Mouse (Mus musculus): ENCODE measurements around the gene Axdnd1. TPM values are rescaled to one million over a fixed set of nuclear protein-coding genes. Genes with fewer than 3 reads are reported as not detected.

Axdnd1 gene
- 0.30 TPM in 1 of 2 replicates, not detected in the other for polyA plus RNA-seq (2014; fragmentation: Nextera tagmentation; extraction: Ambion mirVana)

DNA sequence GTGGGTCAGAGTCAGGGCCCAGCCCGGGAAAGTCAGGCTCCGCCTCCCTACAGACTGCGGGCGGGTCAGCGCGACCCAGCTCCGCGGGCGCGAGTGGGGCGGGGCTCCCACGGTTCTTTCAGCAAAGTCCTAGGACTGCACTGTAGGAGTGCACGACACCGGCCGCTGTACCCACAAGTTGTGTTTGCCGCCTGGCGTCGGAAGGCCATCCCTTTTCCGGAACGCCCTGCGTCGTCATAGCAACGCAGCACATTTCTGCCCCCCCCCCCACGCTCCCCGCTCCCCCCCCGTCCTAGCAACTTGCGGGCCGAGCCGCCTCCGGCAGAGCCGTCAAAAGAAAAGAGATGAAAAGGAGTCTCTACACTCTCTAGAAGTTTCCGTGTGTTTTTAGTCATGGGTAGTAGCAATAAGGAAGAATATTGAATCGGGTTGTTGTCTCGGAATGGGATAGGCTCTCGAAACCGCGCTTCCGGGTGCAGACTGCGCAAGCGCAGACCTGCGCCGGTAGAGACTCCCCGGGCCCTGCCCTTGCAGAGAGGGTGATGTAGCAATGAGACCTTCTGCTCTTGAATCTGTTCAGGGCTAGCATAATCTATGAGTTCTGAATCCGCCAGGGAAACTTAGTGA is at the start of gene Axdnd1:
TSS of gene Axdnd1 (minus strand) at position 489 of the 627 bp plus-strand sequence.
- Histone ChIP-seq H3K9me3 (ENCODE audit: control insufficient read depth, low read length) (no peaks in the 10 kb centered on the region), H3K27me3 (ENCODE audit: control insufficient read depth, insufficient read depth, low read length) (no peaks in the 10 kb centered on the region), H3K4me2 (peak within 1 kb of the TSS; percentile 56), H3K4me3 (ENCODE audit: low read depth, low read length) (peak within 1 kb of the TSS; percentile 54), H3K36me3 (ENCODE audit: control insufficient read depth, insufficient read depth, low read length) (no peaks in the 10 kb centered on the region), H3K9ac (ENCODE audit: low read length) (peak within 1 kb of the TSS; percentile 44), H3K4me1 (ENCODE audit: control insufficient read depth, insufficient read depth, low read length) (no peaks in the 10 kb centered on the region), H3K27ac (ENCODE audit: low read depth, low read length) (peak within 1 kb of the TSS; percentile 12; the same call in 1 of the 2 replicates)
- ATAC-seq (ENCODE audit: low FRiP score) (peak; percentile 95), DNase-seq (ENCODE audit: low spot score, missing footprints) (peak; percentile 99)
- WGBS, result under 1% methylated on average over 39 of the region's 44 CpGs

- no peak overlapping the region for H3K9ac ChIP-seq (ENCODE audit: low read length)
- WGBS, result 83% methylated on average over 7 of the region's 7 CpGs
- no peaks in the 10 kb centered on the region for H3K27me3 ChIP-seq (ENCODE audit: control insufficient read depth, insufficient read depth, low read length)
- H3K27ac ChIP-seq (ENCODE audit: low read depth, low read length), result no peak overlapping the region
- DNase-seq (ENCODE audit: low spot score, missing footprints) (no peak), ATAC-seq (ENCODE audit: low FRiP score) (no peak)
- peaks cover 6% of the 10 kb centered on the region; the same call in 1 of the 2 replicates for H3K4me1 ChIP-seq (ENCODE audit: control insufficient read depth, insufficient read depth, low read length)
- H3K4me2 ChIP-seq, result no peak overlapping the region
- no peak overlapping the region for H3K4me3 ChIP-seq (ENCODE audit: low read depth, low read length)
- no peaks in the 10 kb centered on the region for H3K9me3 ChIP-seq (ENCODE audit: control insufficient read depth, low read length)
- H3K36me3 ChIP-seq (ENCODE audit: control insufficient read depth, insufficient read depth, low read length), result peaks cover 7% of the 10 kb centered on the region; the same call in 1 of the 2 replicates
Measured at GRCm38 (mm10) chr1:156470557-156470956, 49.6 kb upstream of the Axdnd1 start.

GRCm38 (mm10) chr1:156468576-156468975 is 47.6 kb upstream of the Axdnd1 start:
- Histone ChIP-seq H3K4me3 (ENCODE audit: low read depth, low read length) (no peak overlapping the region), H3K4me1 (ENCODE audit: control insufficient read depth, insufficient read depth, low read length) (peaks cover 2% of the 10 kb centered on the region; the same call in 1 of the 2 replicates), H3K9ac (ENCODE audit: low read length) (no peak overlapping the region), H3K9me3 (ENCODE audit: control insufficient read depth, low read length) (no peaks in the 10 kb centered on the region), H3K4me2 (no peak overlapping the region), H3K27me3 (ENCODE audit: control insufficient read depth, insufficient read depth, low read length) (no peaks in the 10 kb centered on the region), H3K27ac (ENCODE audit: low read depth, low read length) (no peak overlapping the region), H3K36me3 (ENCODE audit: control insufficient read depth, insufficient read depth, low read length) (peaks cover 7% of the 10 kb centered on the region; the same call in 1 of the 2 replicates)
- WGBS, result 87% methylated on average over 3 of the region's 3 CpGs
- no peak for DNase-seq (ENCODE audit: low spot score, missing footprints)
- no peak for ATAC-seq (ENCODE audit: low FRiP score)

DNA sequence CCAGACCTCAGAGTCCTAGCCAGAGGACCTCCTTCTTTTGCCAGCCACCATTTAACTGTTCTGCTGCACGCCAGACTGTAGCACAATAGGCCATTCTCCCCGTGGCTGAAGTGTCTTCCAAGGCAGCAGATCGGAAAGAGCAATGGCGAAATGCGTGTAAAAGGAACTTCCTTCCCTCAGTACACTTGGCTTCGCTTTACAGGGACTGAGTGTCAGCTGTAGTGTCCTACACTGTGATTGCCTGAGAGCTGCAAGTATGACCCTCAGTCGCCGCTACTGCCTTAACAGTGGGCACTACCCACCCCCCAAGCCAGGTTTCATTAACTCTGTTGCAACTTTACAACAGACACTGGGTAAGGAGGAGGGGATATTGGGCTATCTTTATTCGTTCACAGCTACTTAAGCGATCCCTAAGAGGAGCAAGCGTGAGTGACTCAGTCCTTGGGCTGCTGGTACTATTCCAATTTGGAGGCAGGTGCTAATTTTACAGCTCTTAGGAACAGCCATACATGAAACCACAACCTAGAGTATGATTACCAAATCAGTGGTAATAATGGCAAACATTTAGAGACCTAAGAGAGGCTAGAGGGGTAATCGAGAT is 46.8 kb upstream of the Axdnd1 start:
- H3K4me2 ChIP-seq, result no peak overlapping the region
- H3K4me3 ChIP-seq (ENCODE audit: low read depth, low read length), result no peak overlapping the region
- no peaks in the 10 kb centered on the region for H3K27me3 ChIP-seq (ENCODE audit: control insufficient read depth, insufficient read depth, low read length)
- H3K27ac ChIP-seq (ENCODE audit: low read depth, low read length), result no peak overlapping the region
- peaks cover 7% of the 10 kb centered on the region; the same call in 1 of the 2 replicates for H3K36me3 ChIP-seq (ENCODE audit: control insufficient read depth, insufficient read depth, low read length)
- no peaks in the 10 kb centered on the region for H3K9me3 ChIP-seq (ENCODE audit: control insufficient read depth, low read length)
- ATAC-seq (ENCODE audit: low FRiP score), result no peak
- H3K4me1 ChIP-seq (ENCODE audit: control insufficient read depth, insufficient read depth, low read length), result peaks cover under 1% of the 10 kb centered on the region; the same call in 1 of the 2 replicates
- 92% methylated on average over 12 of the region's 12 CpGs for WGBS
- H3K9ac ChIP-seq (ENCODE audit: low read length), result no peak overlapping the region
- DNase-seq (ENCODE audit: low spot score, missing footprints), result no peak

- Histone ChIP-seq H3K27me3 (ENCODE audit: control insufficient read depth, insufficient read depth, low read length) (no peaks in the 10 kb centered on the region), H3K27ac (ENCODE audit: low read depth, low read length) (no peak overlapping the region), H3K4me1 (ENCODE audit: control insufficient read depth, insufficient read depth, low read length) (no peaks in the 10 kb centered on the region), H3K36me3 (ENCODE audit: control insufficient read depth, insufficient read depth, low read length) (peaks cover 7% of the 10 kb centered on the region; the same call in 1 of the 2 replicates), H3K9ac (ENCODE audit: low read length) (no peak overlapping the region), H3K9me3 (ENCODE audit: control insufficient read depth, low read length) (no peaks in the 10 kb centered on the region), H3K4me2 (no peak overlapping the region), H3K4me3 (ENCODE audit: low read depth, low read length) (no peak overlapping the region)
- DNase-seq (ENCODE audit: low spot score, missing footprints), result no peak
- ATAC-seq (ENCODE audit: low FRiP score), result no peak
- WGBS, result 90% methylated on average over 9 of the region's 9 CpGs
Measured at GRCm38 (mm10) chr1:156464963-156465362, 44.0 kb upstream of the Axdnd1 start.

- Histone ChIP-seq H3K9ac (ENCODE audit: low read length) (no peak overlapping the region), H3K4me1 (ENCODE audit: control insufficient read depth, insufficient read depth, low read length) (no peaks in the 10 kb centered on the region), H3K9me3 (ENCODE audit: control insufficient read depth, low read length) (no peaks in the 10 kb centered on the region), H3K27me3 (ENCODE audit: control insufficient read depth, insufficient read depth, low read length) (no peaks in the 10 kb centered on the region), H3K4me2 (no peak overlapping the region), H3K4me3 (ENCODE audit: low read depth, low read length) (no peak overlapping the region), H3K36me3 (ENCODE audit: control insufficient read depth, insufficient read depth, low read length) (peaks cover 7% of the 10 kb centered on the region; the same call in 1 of the 2 replicates), H3K27ac (ENCODE audit: low read depth, low read length) (no peak overlapping the region)
- no peak for DNase-seq (ENCODE audit: low spot score, missing footprints)
- 88% methylated on average over 8 of the region's 8 CpGs for WGBS
- no peak for ATAC-seq (ENCODE audit: low FRiP score)
Measured at GRCm38 (mm10) chr1:156463981-156464853, 43.3 kb upstream of the Axdnd1 start.

DNA sequence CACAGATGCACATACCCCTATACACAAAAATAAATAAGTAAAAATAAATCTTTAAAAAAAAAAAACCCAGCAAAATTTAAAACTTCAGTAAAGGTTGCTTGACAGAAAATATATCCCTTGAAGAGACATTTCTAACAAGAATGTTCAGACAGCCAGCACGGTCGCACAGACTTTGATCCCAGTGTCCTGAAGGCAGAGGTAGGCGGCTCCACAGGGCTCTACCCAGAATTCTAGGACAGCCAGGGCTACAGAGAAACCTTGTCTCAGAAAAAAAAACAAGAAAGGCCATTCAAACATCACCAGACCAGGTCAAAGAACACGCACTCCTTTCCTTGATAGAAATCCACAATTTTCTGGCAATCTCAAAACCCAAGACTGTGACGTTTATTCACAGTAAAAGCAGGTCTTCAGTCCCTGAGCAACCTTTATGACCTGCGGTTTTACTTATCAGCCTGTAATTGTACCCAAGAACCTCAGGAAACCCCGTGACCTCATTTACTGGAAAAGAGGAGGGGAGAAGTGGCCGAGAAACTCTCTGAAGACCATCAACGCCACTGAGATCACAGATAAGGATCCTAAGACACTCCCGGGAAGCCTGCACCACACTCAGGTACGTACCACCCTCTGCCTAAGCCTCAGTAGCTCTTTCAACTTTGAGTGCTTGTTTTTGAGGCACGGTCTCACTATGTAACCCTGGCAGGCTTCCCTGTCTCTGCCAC is 41.5 kb upstream of the Axdnd1 start:
- no peaks in the 10 kb centered on the region for H3K27me3 ChIP-seq (ENCODE audit: control insufficient read depth, insufficient read depth, low read length)
- H3K27ac ChIP-seq (ENCODE audit: low read depth, low read length), result no peak overlapping the region
- no peaks in the 10 kb centered on the region for H3K4me1 ChIP-seq (ENCODE audit: control insufficient read depth, insufficient read depth, low read length)
- DNase-seq (ENCODE audit: low spot score, missing footprints), result no peak
- H3K9ac ChIP-seq (ENCODE audit: low read length), result no peak overlapping the region
- H3K4me2 ChIP-seq, result no peak overlapping the region
- 88% methylated on average over 12 of the region's 12 CpGs for WGBS
- H3K9me3 ChIP-seq (ENCODE audit: control insufficient read depth, low read length), result no peaks in the 10 kb centered on the region
- no peak overlapping the region for H3K4me3 ChIP-seq (ENCODE audit: low read depth, low read length)
- peaks cover 7% of the 10 kb centered on the region; the same call in 1 of the 2 replicates for H3K36me3 ChIP-seq (ENCODE audit: control insufficient read depth, insufficient read depth, low read length)
- ATAC-seq (ENCODE audit: low FRiP score), result no peak

DNA sequence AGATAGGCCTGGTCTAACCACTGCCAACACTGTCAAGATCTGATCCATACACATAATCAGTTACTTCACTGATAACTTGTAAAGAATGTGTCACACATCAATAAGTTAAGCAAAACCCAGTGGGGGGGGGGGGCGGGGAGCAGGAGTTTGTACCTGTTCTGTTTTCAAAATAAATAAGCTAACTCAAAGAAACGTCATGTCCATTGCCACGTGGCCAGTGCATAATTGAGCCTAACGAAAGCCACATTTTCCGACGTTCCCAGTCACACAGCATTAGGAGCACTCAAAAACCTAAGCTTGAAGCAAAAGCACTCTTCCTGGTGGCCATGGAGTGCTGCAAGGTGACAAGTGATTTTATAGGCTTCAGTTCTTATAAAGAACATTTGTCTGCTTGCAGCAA is 40.1 kb upstream of the Axdnd1 start:
- Histone ChIP-seq H3K4me1 (ENCODE audit: control insufficient read depth, insufficient read depth, low read length) (no peaks in the 10 kb centered on the region), H3K9me3 (ENCODE audit: control insufficient read depth, low read length) (no peaks in the 10 kb centered on the region), H3K27me3 (ENCODE audit: control insufficient read depth, insufficient read depth, low read length) (no peaks in the 10 kb centered on the region), H3K4me2 (no peak overlapping the region), H3K9ac (ENCODE audit: low read length) (no peak overlapping the region), H3K36me3 (ENCODE audit: control insufficient read depth, insufficient read depth, low read length) (peaks cover 2% of the 10 kb centered on the region; the same call in 1 of the 2 replicates), H3K27ac (ENCODE audit: low read depth, low read length) (no peak overlapping the region), H3K4me3 (ENCODE audit: low read depth, low read length) (no peak overlapping the region)
- WGBS, result 86% methylated on average over 6 of the region's 6 CpGs
- DNase-seq (ENCODE audit: low spot score, missing footprints), result no peak
- ATAC-seq (ENCODE audit: low FRiP score), result no peak

Data from midbrain, embryonic 11.5 days (tissue).